Mouse (Mus musculus) embryonic facial prominence, embryonic 12.5 days (tissue): Measurements from ENCODE around the gene Slc19a3. TPM values are rescaled to one million over a fixed set of nuclear protein-coding genes. Genes with fewer than 3 reads are reported as not detected.

Experiments used
- ATAC-seq: fragments of 200-750 bp; cut with Nextera tagmentation; 2 replicates; pipeline ENCODE4 v1.8.0; 2017; ENCODE audit not compliant: insufficient number of reproducible peaks, insufficient read depth, low FRiP score, low TSS enrichment
- H3K27ac ChIP-seq: fragments of 300-500 bp; sonication (generic); 2 replicates; pipeline ENCODE4 v1.5.1; 2016; ENCODE audit warnings: mild to moderate bottlenecking
- H3K27me3 ChIP-seq: fragments of 300-500 bp; sonication (generic); 2 replicates; pipeline ENCODE4 v1.6.1; 2016; ENCODE audit warnings: mild to moderate bottlenecking, moderate library complexity
- H3K36me3 ChIP-seq: fragments of 300-500 bp; sonication (generic); 2 replicates; pipeline ENCODE4 v1.6.1; 2016; ENCODE audit warnings: mild to moderate bottlenecking
- H3K4me1 ChIP-seq: fragments of 300-500 bp; sonication (generic); 2 replicates; pipeline ENCODE4 v1.6.1; 2016
- H3K4me2 ChIP-seq: fragments of 300-500 bp; sonication (generic); replicated peaks from 2 replicates; pipeline ENCODE4 v1.6.1; 2016; ENCODE audit warnings: mild to moderate bottlenecking, moderate library complexity
- H3K4me3 ChIP-seq: fragments of 300-500 bp; sonication (generic); 2 replicates; pipeline ENCODE4 v1.5.1; 2016; ENCODE audit warnings: mild to moderate bottlenecking
- H3K9ac ChIP-seq: fragments of 300-500 bp; sonication (generic); 2 replicates; pipeline ENCODE4 v1.6.1; 2016; ENCODE audit warnings: mild to moderate bottlenecking, moderate library complexity
- H3K9me3 ChIP-seq: fragments of 300-500 bp; sonication (generic); 2 replicates; pipeline ENCODE4 v1.6.1; 2016; ENCODE audit warnings: mild to moderate bottlenecking, moderate library complexity
- WGBS: fragments of 180-500 bp; shearing (Covaris S2); methylation state at CpG from one replicate; pipeline ENCODE4 v1.1.7; 2016; 5-methylcytosine and 5-hydroxymethylcytosine counted together
- polyA plus RNA-seq: library from polyadenylated mRNA; unstranded; fragments of >200 nt; fragmentation: Nextera tagmentation; extraction: Ambion mirVana; gene quantifications from 2 replicates; pipeline ENCODE4 v1.2.1, GENCODE M21; 2016

Slc19a3 gene
- polyA plus RNA-seq, result 0.20 and 0.32 TPM in 2 replicates

GRCm38 (mm10) chr1:83038109-83038672 lies at the start of gene Slc19a3:
Slc19a3 (minus strand) TSS chr1:83038448.
- peak within 1 kb of the TSS; percentile 51; the same call in 1 of the 2 replicates for H3K27ac ChIP-seq

GRCm38 (mm10) chr1:83084790-83085189 lies 46.5 kb upstream of the Slc19a3 start:
- Histone ChIP-seq H3K9ac (no peak overlapping the region), H3K4me1 (no peaks in the 10 kb centered on the region), H3K4me3 (no peak overlapping the region), H3K9me3 (no peaks in the 10 kb centered on the region), H3K4me2 (no peak overlapping the region), H3K27me3 (no peaks in the 10 kb centered on the region), H3K36me3 (no peaks in the 10 kb centered on the region), H3K27ac (no peak overlapping the region)
- 84% methylated on average over 2 of the region's 2 CpGs for WGBS
- no peak for ATAC-seq

More at GRCm38 (mm10) chr1:83038109-83038672, at the start of gene Slc19a3:
- H3K36me3 ChIP-seq, result no peaks in the 10 kb centered on the region
- peak within 1 kb of the TSS; percentile 56 for H3K4me2 ChIP-seq
- no peaks in the 10 kb centered on the region for H3K4me1 ChIP-seq
- under 1% methylated on average over 25 of the region's 25 CpGs for WGBS
- peak; percentile 82; the same call in 1 of the 2 replicates for ATAC-seq
- peak within 1 kb of the TSS; percentile 46 for H3K4me3 ChIP-seq
- H3K9ac ChIP-seq, result peak within 1 kb of the TSS; percentile 46; the same call in 1 of the 2 replicates
- no peaks in the 10 kb centered on the region for H3K9me3 ChIP-seq
- no peaks in the 10 kb centered on the region for H3K27me3 ChIP-seq

GRCm38 (mm10) chr1:83077016-83077415 lies 38.8 kb upstream of the Slc19a3 start:
- H3K9ac ChIP-seq, result no peak overlapping the region
- H3K36me3 ChIP-seq, result no peaks in the 10 kb centered on the region
- WGBS, result 54% methylated on average over 6 of the region's 6 CpGs
- H3K9me3 ChIP-seq, result no peaks in the 10 kb centered on the region
- ATAC-seq, result no peak
- no peaks in the 10 kb centered on the region for H3K4me1 ChIP-seq
- H3K4me3 ChIP-seq, result no peak overlapping the region
- no peak overlapping the region for H3K4me2 ChIP-seq
- H3K27ac ChIP-seq, result no peak overlapping the region
- H3K27me3 ChIP-seq, result no peaks in the 10 kb centered on the region

- Histone ChIP-seq H3K4me2 (peak overlapping the region; percentile 19; the same call in 1 of the 2 replicates), H3K4me1 (no peaks in the 10 kb centered on the region), H3K27ac (no peak overlapping the region), H3K36me3 (no peaks in the 10 kb centered on the region), H3K9me3 (no peaks in the 10 kb centered on the region), H3K9ac (no peak overlapping the region), H3K4me3 (0 out of 2 replicates have a peak overlapping the region, but pooled peaks have one; percentile 9), H3K27me3 (no peaks in the 10 kb centered on the region)
- 46% methylated on average over 11 of the region's 11 CpGs for WGBS
- ATAC-seq, result no peak
Measured at GRCm38 (mm10) chr1:83076190-83076917, 38.1 kb upstream of the Slc19a3 start.

GRCm38 (mm10) chr1:83075526-83076189 lies 37.4 kb upstream of the Slc19a3 start:
- H3K4me3 ChIP-seq, result 0 out of 2 replicates have a peak overlapping the region, but pooled peaks have one; percentile 9
- H3K4me1 ChIP-seq, result no peaks in the 10 kb centered on the region
- 41% methylated on average over 15 of the region's 15 CpGs for WGBS
- no peak overlapping the region for H3K9ac ChIP-seq
- no peaks in the 10 kb centered on the region for H3K9me3 ChIP-seq
- H3K27me3 ChIP-seq, result no peaks in the 10 kb centered on the region
- ATAC-seq, result no peak
- H3K36me3 ChIP-seq, result no peaks in the 10 kb centered on the region
- H3K27ac ChIP-seq, result no peak overlapping the region
- peak overlapping the region; percentile 19; the same call in 1 of the 2 replicates for H3K4me2 ChIP-seq

GRCm38 (mm10) chr1:83067205-83067604 lies 29.0 kb upstream of the Slc19a3 start:
- Histone ChIP-seq H3K4me2 (no peak overlapping the region), H3K4me1 (no peaks in the 10 kb centered on the region), H3K27ac (no peak overlapping the region), H3K4me3 (no peak overlapping the region), H3K36me3 (no peaks in the 10 kb centered on the region), H3K9me3 (no peaks in the 10 kb centered on the region), H3K27me3 (no peaks in the 10 kb centered on the region), H3K9ac (no peak overlapping the region)
- ATAC-seq, result no peak
- WGBS, result 91% methylated on average over 10 of the region's 10 CpGs

- Histone ChIP-seq H3K9me3 (no peaks in the 10 kb centered on the region), H3K27ac (no peak overlapping the region), H3K4me1 (no peaks in the 10 kb centered on the region), H3K9ac (no peak overlapping the region), H3K36me3 (no peaks in the 10 kb centered on the region), H3K27me3 (no peaks in the 10 kb centered on the region), H3K4me3 (no peak overlapping the region), H3K4me2 (no peak overlapping the region)
- no peak for ATAC-seq
- WGBS, result 92% methylated on average over 4 of the region's 4 CpGs
Measured at GRCm38 (mm10) chr1:83066577-83066976, 28.3 kb upstream of the Slc19a3 start.

GRCm38 (mm10) chr1:83064851-83065250 lies 26.6 kb upstream of the Slc19a3 start:
- no peaks in the 10 kb centered on the region for H3K9me3 ChIP-seq
- H3K4me2 ChIP-seq, result no peak overlapping the region
- no peak overlapping the region for H3K9ac ChIP-seq
- no peak for ATAC-seq
- H3K27me3 ChIP-seq, result no peaks in the 10 kb centered on the region
- no peaks in the 10 kb centered on the region for H3K36me3 ChIP-seq
- H3K4me3 ChIP-seq, result no peak overlapping the region
- no peak overlapping the region for H3K27ac ChIP-seq
- WGBS, result 21% methylated on average over 3 of the region's 3 CpGs
- no peaks in the 10 kb centered on the region for H3K4me1 ChIP-seq

GRCm38 (mm10) chr1:83060643-83061042 lies 22.4 kb upstream of the Slc19a3 start, which contains the start of gene Krtap28-13:
Krtap28-13 (plus strand) TSS chr1:83060930.
- WGBS, result 78% methylated on average over 1 of the region's 4 CpGs
- no peaks in the 10 kb centered on the region for H3K27me3 ChIP-seq
- H3K9me3 ChIP-seq, result no peaks in the 10 kb centered on the region
- H3K4me1 ChIP-seq, result no peaks in the 10 kb centered on the region
- H3K27ac ChIP-seq, result no peak within 1 kb of the TSS
- H3K9ac ChIP-seq, result no peak within 1 kb of the TSS
- H3K36me3 ChIP-seq, result no peaks in the 10 kb centered on the region
- no peak within 1 kb of the TSS for H3K4me3 ChIP-seq
- no peak for ATAC-seq
- H3K4me2 ChIP-seq, result no peak within 1 kb of the TSS

- no peaks in the 10 kb centered on the region for H3K27me3 ChIP-seq
- H3K27ac ChIP-seq, result no peak within 1 kb of the TSS
- no peak within 1 kb of the TSS for H3K4me3 ChIP-seq
- H3K36me3 ChIP-seq, result no peaks in the 10 kb centered on the region
- no peaks in the 10 kb centered on the region for H3K9me3 ChIP-seq
- no peak within 1 kb of the TSS for H3K9ac ChIP-seq
- no peak within 1 kb of the TSS for H3K4me2 ChIP-seq
- no peak for ATAC-seq
- H3K4me1 ChIP-seq, result no peaks in the 10 kb centered on the region
- WGBS, result 94% methylated on average over 9 of the region's 9 CpGs
Measured at GRCm38 (mm10) chr1:83059278-83059677, 21.0 kb upstream of the Slc19a3 start, which contains the start of gene A030005K14Rik. A030005K14Rik (minus strand) TSS chr1:83059378.

- no peaks in the 10 kb centered on the region for H3K27me3 ChIP-seq
- H3K9ac ChIP-seq, result no peak overlapping the region
- WGBS, result 38% methylated on average over 1 of the region's 1 CpGs
- no peak for ATAC-seq
- no peaks in the 10 kb centered on the region for H3K9me3 ChIP-seq
- H3K4me3 ChIP-seq, result no peak overlapping the region
- H3K27ac ChIP-seq, result no peak overlapping the region
- no peaks in the 10 kb centered on the region for H3K36me3 ChIP-seq
- no peaks in the 10 kb centered on the region for H3K4me1 ChIP-seq
- H3K4me2 ChIP-seq, result no peak overlapping the region
Measured at GRCm38 (mm10) chr1:83058481-83058880, 20.2 kb upstream of the Slc19a3 start.
